Mouse (Mus musculus) lung, adult 2 months (tissue): ENCODE data around the gene 5830411N06Rik.

Source experiments
- CTCF ChIP-seq: fragments of 200-500 bp; IDR thresholded peaks from 2 replicates; pipeline ENCODE4 v1.5.1; 2011; ENCODE audit warnings: mild to moderate bottlenecking, low read length, control low read depth; ENCODE audit not compliant: insufficient read depth
- POLR2A ChIP-seq: fragments of 200-500 bp; IDR thresholded peaks from 2 replicates; pipeline ENCODE4 v1.6.1; 2011; ENCODE audit warnings: low read depth, mild to moderate bottlenecking, control low read depth, low read length, borderline replicate concordance; ENCODE audit errors: extremely low read depth

GRCm38 (mm10) chr7:140295746-140296145 is 48.7 kb downstream of the 5830411N06Rik start:
- TF ChIP-seq POLR2A (no peak), CTCF (no peak)
